Mouse (Mus musculus) CD4-positive naive resting alpha-beta T cell, adult 57 days (primary cell): Measurements from ENCODE around the gene Myh10. TPM values are rescaled to one million over a fixed set of nuclear protein-coding genes. Genes with fewer than 3 reads are reported as not detected.

Experiments
- total RNA-seq: library from RNA; stranded (reverse); gene quantifications from one replicate; pipeline ENCODE4 v1.2.4, GENCODE M21; 2023

The Myh10 gene
- total RNA-seq, result 2.2 TPM

DNA sequence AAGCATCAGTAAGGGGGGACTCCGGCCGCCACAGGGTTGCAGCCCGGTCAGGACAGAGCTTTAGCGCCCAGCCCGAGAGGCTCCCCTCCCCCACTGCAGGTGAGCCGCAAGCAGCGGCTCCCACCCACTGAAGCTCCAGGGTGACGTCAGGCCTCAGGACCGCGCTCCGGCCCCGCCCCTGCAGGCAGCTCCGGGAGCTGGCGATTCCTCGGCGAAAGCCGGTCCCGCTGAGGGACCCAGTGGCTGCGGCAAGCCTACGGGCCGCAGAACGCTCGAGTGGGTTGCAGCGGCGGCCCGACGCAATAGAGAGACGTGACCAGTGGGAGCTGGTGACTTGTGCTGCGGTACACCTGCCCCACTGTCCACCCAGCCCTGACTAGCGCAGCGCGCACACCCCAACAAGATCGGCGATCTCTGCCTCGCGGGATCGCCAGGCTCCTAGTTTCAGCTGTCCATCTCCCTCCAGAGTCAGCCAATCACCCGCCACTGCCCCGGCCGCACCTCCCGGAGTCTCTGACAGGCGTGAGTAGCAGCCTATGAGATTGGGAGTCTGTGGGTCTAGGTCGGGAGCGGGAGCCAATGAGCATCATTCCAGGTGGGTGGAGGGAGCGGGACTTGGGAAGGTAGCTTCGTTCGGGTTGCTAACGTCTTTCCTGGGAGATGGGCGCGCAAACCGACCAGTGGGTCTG, at the start of gene Myh10:
Gene Myh10 (plus strand): TSS at position 239 of the 689 bp plus-strand sequence.

Other genes with a start within 250 kb of the Myh10 start
- 0.47 TPM for gene Pik3r6, start 188.5 kb upstream of the Myh10 start, total RNA-seq
- not detected for gene Mfsd6l, start 135.4 kb upstream of the Myh10 start, total RNA-seq
- gene Ccdc42, start 104.5 kb upstream of the Myh10 start, total RNA-seq, result not detected
- gene Ndel1, start 180.3 kb downstream of the Myh10 start, total RNA-seq, result 74.2 TPM
- gene Rnf222, start 197.0 kb downstream of the Myh10 start, total RNA-seq, result not detected
- gene Rpl26, start 210.0 kb downstream of the Myh10 start, total RNA-seq, result 2,850 TPM
- not detected for gene Odf4, start 235.5 kb downstream of the Myh10 start, total RNA-seq